Mouse (Mus musculus) erythroblast, adult 5-6 weeks (primary cell): ENCODE measurements around the gene Cilp. TPM values are rescaled to one million over a fixed set of nuclear protein-coding genes. Genes with fewer than 3 reads are reported as not detected.
"Not testable (repeated sequence)": the region's sequence is repeated elsewhere in the genome, so short reads cannot be mapped to it uniquely, and the experiment has no call there.

ENCODE experiments used
- ATAC-seq: replicated peaks from 2 replicates; pipeline ENCODE4 v1.8.0; 2016; ENCODE audit warnings: moderate number of reproducible peaks, mild to moderate bottlenecking, moderate TSS enrichment, inconsistent platforms; ENCODE audit not compliant: poor library complexity, low FRiP score, severe bottlenecking
- total RNA-seq, 2 experiments: library from RNA; stranded (forward) in 1 of 2; stranded (reverse) in 1 of 2; fragments of 150-400 nt in 1 of 2; fragments of 200-764, 138-1000 nt in 1 of 2; gene quantifications; 2 replicates each; pipeline versions ENCODE4 v1.2.3 to v1.2.4; 2015 to 2017; ENCODE audit warnings: low replicate concordance in 2 of 2

Gene Cilp
- total RNA-seq, 2 experiments from 2014 or later: not detected

DNA sequence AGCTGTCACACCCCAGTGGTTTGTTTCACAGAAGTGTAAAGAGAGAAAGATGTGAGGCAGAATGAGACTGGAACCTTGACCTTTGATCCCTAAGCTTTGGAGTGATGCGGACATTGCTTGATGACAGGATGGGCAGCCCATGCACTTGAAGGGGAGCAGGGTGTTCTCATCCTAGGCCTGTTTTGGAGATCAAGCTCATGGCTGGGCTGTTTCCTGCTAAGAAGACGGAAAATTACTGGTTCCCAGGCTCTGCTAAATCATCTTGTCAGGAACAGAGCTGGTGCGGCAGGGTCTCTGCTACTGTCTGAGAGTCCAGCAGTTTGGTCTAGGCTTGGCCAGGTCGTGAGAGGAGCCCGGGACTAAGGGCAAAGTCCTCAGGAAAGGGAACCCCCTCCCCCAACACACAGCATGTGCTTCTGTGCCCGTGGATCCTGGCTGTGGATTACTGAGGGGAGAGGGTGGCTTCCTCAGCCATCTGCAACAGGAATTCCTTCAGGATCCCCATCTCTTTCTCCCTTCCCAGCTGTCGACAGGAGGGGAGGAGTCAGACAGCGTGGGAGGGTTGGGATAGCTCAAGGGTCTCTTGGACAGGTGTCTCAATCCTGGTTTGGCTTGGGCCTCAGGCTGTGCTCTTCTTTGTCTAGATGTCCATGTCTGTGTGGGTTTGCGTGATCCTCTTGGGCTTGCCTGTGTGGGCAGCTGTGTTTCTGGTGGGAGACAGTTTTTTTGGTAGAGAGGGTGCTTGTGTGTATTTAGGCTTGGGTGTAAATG is 20.8 kb upstream of the Cilp start:
- no peak for ATAC-seq

DNA sequence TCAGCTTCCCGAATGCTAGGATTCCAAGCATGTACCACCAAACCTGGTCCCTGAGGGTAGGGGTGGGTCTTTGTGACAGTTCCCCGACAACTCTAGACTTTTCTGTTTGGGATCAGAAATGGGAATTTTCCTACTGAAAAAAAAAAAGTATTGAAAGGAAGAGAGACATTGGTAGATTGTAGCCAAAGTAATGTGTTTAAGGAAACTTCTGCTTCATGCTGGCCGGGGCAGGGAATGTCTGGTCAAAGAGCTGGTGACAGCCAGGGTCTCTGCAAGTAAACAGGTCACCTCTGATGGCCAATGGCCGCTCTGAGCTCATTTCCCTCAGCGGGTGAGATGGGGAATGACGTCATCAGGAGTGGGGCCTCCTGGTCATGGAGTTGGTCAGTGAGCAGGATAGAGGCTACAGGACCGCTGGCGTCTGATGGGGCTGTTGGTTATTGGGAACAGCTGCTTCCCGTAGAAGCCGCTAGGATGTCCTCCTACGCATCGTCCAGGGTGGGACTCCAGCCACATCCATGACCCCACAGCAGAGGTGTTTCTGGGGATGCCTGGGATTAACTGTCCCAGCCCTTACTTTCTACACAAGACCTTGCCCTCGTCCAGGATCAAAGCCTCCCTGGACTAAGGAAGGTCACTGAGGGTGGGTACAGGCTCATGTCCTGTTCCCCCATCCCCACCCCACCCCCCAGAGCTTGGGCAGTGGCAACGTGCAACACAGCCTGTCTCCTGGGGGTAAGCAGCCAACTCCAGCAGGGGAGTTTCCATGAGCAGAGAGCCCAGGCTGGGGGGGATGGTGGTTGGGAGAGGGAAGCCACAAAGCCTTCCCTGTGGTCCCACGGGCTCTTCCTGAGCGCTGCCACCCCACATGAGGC is 17.2 kb upstream of the Cilp start:
- no peak for ATAC-seq

DNA sequence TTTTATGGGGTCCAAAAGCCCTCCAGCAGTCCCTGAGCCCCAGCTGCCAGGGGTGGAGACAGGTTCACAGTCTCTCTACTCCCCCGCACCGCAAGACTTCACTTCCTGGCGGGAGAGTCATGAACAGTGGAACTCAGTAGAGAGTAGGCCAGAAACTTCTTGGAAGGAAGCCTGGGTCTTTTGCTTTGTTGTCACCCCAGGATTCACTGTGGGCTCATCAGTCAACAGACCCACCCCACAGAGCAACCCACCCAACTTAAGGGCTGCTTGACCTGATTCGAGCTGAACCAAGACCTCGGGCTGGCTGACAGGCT is 16.6 kb upstream of the Cilp start:
- ATAC-seq: no peak

DNA sequence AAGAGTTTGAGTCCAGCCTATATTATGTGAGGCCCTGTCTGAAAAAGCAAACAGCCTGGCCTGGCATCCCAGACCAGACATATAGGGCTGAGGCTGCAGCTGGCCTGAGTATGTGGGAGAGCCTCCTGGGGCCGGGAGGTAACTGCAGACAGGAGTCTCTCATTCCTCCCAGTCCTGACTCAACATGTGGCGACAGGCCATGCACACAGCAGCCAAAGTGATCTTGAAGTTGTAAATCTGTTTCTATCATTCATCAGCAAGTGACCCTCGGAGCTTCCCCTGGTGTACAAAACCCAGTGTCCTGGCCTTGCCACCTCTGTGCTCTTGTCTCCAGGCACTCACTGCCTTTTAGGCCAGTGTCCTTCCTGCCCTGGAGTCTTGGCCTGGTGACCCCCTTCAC is 13.0 kb upstream of the Cilp start:
- ATAC-seq: no peak

DNA sequence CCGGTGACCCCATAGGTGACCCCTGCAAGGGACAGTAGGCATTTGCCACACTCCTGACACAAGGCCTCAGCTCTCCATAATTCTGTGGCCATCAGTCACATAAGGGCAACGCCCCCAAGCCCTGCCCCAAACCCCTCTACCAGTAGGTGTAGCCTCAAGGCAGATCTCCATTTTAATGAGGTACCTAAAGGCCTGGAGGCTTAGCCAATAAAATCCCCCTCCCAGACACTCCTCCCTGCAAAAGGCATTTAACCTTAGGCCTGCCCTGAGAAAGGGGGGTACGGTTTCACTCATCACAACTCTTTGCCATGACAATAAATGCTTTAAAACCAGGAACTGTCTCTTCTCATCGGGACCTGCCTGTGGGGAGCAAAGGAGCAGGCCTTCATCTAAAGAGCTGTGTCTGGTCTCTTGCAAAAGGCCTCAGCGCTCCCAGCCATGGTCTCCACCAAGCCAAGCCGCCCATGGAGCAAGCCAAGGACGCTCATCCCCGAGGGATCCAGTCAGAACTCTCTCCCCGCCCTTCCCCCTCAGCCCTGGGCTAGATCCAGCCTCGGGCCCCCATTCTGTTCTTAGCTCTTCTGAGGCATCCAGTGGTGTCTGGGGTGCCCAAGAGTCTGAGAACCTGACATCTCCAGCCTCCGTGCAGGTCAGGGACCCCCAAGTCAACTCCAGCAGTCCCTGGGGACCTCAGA is 8.9 kb upstream of the Cilp start:
- ATAC-seq: no peak

DNA sequence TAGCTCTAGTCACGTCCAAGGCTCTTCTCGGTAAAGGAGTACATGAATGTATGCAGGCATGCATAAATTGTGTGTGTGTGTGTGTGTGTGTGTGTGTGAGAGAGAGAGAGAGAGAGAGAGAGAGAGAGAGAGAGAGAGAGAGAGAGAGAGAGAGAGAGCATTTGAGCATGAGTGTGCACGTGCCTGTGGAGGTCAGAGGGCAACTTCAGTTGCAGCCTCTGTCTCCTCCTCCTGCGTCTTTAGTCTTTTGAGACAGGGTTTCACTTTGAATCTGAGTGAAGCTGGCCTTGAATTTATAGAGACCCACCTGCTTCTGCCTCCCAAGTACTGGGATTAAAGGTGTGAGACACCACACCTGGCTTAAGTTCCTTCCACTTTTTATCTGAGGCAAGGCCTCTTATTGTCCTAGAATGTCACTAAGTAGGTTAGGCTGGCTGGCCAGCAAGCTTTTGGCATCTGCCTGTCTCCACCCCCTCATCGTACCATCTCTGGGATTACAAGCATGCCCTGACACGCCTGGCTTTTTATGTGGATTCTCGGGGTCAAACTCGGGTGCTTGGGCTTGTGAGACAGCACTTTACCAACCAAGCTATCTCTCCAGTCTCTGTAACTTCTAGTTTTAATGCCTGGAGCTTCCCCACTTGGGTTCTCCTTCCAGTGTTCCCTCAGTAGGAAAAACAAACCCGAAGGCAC is 7.6 kb upstream of the Cilp start:
- no peak for ATAC-seq

DNA sequence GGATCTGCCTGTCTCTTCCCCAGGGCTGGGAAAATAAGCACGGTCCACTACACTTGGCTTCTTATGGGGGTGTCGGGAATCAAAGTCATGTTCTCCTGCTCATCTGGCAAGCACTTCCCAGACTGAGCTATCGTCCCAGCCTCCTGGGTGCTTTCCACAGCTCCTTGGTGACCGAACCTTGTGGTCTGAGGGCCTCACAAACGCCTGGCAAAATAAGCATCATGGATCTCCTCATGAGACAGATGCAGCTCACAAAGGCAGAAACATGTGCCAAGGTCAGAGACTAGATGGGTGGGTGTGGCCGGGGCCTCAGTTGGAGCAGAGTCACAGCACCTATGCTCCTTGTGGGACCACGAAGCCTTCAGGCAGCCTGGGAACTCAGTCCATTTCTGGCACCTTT is 5.6 kb upstream of the Cilp start:
- no peak for ATAC-seq

DNA sequence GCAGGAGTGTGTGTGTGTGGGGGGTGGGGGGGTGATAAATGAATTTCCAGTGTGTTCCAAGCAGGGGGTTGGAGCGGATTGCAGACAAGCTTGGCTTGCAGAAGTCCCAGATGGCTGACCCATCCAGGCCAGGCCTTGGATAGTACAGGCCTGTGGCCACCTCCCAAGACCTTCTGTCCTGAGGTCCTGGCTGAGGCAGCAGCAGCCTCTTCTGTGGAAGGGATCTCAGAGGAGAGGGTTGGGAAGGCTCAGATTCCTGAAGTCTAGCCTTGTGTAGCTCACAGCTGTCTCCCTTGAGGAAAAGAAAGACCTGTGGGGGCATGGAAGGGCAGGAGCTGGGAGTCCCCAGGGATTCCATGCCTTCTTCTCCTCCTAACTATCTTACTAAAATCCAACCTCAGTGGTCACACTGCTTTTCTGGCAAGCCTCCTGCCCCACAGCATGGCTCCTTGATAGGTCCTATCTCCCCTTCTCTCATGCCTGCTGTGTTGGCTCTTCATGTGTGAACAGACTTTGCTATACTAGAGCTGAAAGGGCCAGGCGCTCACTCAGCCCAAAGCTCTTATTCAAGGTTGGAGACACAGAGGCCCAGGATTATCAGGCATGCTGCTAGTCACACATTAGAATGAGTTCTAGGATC is 3.3 kb upstream of the Cilp start:
- no peak for ATAC-seq

DNA sequence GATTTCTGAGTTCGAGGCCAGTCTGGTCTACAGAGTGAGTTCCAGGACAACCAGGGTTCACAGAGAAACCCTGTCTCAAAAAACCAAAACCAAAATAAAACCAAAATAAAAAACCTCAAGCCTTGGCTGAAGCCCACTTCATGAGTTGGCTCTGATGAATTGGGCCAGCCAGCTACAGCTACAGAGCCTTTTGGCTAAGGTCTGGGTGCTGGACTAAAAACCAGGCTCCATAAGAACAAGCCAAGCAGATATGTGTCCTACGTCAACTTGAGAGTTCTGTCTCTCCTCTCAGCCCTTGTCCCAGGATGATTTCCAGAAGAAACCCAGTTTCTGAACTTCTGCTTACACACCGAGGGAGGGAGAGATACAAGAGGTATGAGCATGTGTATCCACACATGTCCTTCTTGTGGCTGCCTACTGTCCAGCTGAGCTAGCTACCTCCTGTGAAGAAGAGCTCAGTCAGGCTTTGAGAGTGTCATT is 2.3 kb upstream of the Cilp start:
- no peak for ATAC-seq

DNA sequence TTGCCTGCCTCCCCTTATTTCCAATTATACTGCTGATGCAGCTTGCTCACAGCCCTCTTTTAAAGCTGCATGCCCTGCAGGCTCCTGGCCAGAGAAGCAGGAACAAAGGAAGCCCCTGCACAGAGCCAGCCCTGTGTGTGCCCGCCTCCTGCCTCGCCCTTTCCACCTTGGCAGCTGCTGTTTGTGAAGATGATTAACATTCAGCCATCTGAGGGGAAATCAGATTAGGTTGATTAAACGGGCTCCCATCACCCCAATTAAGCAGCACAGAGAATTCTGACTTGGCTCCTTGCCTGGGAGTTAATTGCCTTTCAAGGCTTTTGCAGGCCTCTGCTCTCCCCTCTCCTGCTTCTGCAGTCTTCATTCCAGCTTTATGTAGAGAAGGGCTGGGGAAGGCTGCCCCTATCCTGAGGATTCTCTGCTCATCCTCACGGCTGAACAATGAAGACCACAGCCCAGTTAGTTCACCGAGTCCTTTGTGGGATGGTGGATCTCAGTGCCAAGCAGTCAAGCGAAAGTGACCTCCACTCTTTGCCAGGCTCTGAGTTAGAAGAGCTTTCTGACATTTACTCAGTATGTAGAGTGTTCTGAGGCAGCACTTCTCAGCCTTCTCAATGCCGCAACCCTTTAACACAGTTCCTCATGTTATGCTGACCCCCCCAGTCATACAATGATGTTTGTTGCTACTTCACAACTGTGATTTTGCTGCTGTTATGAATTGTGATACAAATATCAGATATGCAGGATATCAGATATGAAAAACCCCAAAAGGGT is 2.9 kb downstream of the Cilp start:
- no peak for ATAC-seq

DNA sequence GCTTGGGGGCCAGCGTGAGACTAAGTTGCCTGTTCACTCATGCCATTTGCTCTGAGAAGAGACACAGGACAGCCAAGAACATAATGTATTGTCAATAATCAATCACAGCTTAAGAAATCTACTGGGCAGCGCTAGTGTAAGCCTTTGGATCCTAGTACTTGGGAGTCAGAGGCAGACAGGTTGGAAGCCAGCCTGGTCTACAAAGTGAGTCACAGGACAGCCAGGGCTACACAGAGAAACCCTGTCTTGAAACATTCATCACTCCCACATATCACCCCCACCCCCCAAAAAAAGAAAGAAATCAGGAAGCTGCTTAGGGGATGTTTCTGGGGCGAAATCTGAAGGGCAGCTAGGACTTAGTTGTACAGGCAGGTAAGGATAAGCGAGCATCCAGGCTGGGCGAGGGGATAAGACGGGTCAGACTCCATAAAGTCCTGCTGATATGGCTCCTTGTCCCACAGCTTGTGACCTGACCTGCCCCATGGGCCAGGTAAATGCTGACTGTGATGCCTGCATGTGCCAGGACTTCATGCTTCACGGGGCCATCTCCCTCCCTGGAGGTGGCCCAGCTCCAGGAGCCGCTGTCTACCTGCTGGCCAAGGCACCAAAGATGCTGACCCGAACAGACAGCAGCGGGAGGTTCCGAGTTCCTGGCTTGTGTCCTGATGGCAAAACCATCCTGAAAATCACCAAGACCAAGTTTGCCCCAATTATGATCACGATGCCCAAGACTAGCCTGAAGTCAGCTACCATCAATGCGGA is 8.2 kb downstream of the Cilp start:
- peak; percentile 38; the same call in 1 of the 2 replicates for ATAC-seq

DNA sequence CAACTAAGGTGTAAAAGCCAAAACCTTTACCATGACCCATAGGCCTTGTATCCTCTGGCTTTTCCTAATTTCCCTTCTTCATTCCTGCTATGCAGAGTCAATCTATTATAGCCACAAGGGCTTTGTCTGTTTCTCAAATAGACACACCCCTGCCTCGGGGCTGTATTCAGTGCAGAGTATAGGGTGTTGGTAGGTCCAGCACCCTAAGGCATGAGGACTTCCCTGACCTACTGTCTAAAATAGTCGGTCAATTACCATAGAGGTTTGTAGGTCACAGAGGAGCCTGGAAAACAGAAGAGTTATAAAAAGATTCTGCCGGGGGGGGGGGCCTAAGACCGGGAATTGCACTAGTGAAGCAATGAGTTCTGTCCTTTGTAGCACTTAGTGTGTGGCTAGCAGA is 8.9 kb downstream of the Cilp start:
- no peak for ATAC-seq

DNA sequence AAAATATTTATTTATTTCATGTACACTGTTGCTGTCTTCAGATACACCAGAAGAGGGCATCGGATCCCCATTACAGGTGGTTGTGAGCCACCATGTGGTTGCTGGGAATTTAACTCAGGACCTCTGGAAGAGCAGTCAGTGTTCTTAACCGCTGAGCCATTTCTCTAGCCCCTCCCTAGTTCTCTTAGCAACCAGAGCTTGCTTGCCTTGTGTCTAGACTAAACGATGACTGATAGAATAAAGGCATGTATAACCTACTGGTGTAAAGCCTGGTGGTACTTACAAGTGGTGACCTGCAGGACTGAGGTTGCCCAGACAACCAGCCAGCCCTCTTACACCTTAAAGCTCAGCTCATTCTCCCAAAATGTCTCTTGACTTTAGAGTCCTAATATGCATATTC is 9.9 kb downstream of the Cilp start:
- not testable (repeated sequence) for ATAC-seq

DNA sequence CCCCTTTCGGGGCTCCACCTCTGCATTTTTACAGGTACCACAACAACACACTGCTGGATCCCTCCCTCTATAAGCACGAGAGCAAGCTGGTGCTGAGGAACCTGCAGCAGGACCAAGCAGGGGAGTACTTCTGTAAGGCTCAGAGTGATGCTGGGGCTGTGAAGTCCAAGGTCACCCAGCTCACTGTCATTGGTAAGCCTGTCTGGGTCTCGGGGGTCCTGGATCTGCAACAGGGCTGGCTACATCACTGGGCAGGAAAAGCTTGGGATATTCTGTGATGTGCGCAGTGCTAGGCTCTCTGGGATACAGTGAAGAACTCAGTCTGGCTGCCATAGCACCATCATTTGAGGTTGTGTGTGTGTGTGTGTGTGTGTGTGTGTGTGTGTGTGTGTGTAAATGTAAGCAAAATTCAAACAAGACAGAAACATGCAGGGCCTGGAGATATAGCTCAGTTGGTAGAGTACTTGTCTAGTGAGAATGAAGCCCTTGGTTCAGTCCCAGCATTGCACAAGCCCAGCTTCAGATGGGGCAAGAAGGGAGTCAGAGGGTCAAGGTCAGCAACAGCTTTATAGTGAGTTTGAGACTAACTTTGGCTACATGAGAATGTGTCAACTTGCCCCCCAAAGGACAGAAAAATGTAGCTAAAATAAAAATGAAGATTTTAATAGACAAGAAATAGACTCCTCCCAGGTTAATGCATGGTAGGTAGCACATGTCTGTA is 11.0 kb downstream of the Cilp start:
- no peak for ATAC-seq

DNA sequence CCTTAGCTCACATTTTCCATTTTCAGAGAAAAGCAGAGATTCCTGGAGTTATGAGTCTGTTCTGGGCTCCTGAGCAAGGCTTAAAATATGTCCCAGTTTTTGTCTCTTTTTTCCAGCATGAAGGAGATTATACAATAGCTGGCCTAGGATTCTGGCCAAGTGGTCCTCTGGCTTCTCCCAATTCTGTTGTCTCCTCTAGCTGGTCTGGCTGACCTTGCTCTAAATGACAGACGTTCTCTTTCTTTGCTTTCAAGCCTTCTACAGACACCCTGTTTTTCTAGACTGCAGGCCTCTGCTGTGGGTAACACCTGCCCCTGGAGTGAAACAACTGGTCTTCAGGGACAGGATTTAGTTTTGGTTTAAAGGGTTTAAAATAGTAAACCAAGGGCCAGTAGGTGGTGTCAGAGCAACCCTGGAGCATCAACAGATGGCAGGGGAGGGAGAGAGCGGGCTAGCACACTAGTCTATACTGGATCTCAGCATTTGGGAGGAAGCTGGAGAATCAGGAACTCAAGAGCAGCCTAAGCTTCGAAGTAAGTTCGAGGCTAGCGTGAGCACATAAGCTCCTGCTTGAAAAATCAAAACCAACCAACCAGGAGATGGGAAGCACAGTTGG is 16.7 kb downstream of the Cilp start:
- no peak for ATAC-seq

DNA sequence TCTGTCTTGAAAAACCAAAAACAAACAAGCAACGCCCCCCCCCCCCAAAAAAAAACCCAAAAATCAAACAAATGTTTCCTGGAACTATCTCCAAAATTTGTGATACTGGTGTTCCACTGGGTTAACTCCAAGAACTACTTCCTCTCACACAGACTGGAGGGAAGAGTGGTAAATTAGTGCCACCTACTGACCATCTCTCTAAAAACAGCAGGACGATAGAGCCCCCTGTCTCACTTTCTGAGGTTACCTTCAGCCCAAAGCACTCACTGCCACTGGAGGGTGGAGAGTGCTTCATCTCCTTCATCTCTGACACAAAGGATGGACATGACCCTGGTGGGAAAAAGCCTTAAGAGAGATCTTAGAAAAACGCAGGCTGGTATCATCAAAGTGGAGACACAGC is 18.3 kb downstream of the Cilp start:
- ATAC-seq: no peak

DNA sequence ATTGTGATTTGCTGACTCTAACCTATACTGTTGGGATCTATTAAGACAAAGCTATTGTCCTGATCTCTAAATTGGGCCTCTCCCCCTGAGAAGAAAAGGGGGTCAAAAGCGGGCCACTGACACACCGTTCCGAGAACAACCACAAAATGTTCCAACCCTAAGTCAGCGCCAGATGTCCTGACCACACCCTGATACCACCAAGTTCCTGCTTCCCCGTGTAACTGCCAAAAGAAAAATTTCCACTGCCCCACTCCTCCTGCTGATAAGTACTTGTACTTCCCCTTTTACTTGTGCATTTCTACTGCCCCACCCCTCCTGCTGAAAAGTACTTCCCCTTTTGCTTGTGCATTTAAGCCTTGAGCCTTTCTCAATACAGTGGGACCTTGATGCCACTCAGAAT is 23.3 kb downstream of the Cilp start:
- ATAC-seq: not testable (repeated sequence)
